Mouse (Mus musculus) E14TG2a.4 (cell line): ENCODE results near the gene Ptprm.

Experiments
- CTCF ChIP-seq: conservative IDR thresholded peaks from 2 replicates; pipeline ENCODE4 v1.5.1; 2014; ENCODE audit warnings: low read length
- NANOG ChIP-seq: IDR thresholded peaks from 2 replicates; pipeline ENCODE4 v1.6.1; 2014; ENCODE audit warnings: borderline replicate concordance, low read length, mixed read lengths
- POU5F1 ChIP-seq: IDR thresholded peaks from 2 replicates; pipeline ENCODE4 v1.6.1; 2014; ENCODE audit warnings: low read length, borderline replicate concordance

GRCm38 (mm10) chr17:67268475-67269080 lies 85.7 kb downstream of the Ptprm start:
- TF ChIP-seq CTCF (no peak), NANOG (no peak), POU5F1 (no peak)
